Mouse (Mus musculus): ENCODE measurements at regions not wholly inside any gene's neighbourhood (a gene's known extent, or its start where the extent isn't known, plus 50 kb on each side); places are given as distances from the start of the nearest gene placed in this dataset.
"Not testable (repeated sequence)": the region's sequence is repeated elsewhere in the genome, so short reads cannot be mapped to it uniquely, and the experiment has no call there.

- Histone ChIP-seq H3K4me3 (ENCODE audit: control insufficient read depth, low read depth, low read length) (no peak overlapping the region), H3K27ac (ENCODE audit: control insufficient read depth, insufficient read depth, low read depth, low read length) (no peak overlapping the region), H3K36me3 (ENCODE audit: control insufficient read depth, insufficient read depth, low read length) (no peaks in the 10 kb centered on the region), H3K27me3 (ENCODE audit: control insufficient read depth, insufficient read depth, low read length) (no peaks in the 10 kb centered on the region), H3K4me1 (ENCODE audit: control insufficient read depth, insufficient read depth, low read length) (no peaks in the 10 kb centered on the region)
- TF ChIP-seq POLR2A (IDR thresholded peaks at IDR 0.05; ENCODE audit: control insufficient read depth, low read depth, low read length): no peak
- no peak for TF ChIP-seq CTCF (IDR thresholded peaks at IDR 0.05; ENCODE audit: control insufficient read depth, insufficient read depth, insufficient replicate concordance, low read depth, low read length)
Observed at GRCm38 (mm10) chr12:114285082-114285481, 741.4 kb downstream of the Adam6a start.

DNA sequence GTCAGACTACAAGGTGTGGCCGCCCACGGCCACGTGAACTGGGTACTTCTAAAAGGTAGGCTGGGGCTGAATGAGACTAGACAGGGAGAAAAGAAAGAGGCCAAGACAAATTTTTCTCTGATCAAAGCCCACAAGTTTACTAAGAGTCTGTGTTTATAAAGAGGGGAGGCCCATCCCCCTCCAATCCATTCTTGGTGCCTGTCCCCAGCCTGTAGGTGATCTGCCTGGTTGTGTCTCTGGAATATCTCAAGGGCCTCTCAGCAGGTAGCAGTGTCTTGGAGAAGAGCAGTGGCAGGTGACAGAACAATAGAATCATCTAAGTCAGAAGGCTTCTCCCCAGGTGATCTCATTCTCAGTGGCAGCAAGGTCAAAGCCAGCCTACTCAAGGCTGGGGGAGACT, 743.3 kb downstream of the Adam6a start:
- H3K27ac ChIP-seq (ENCODE audit: control insufficient read depth, insufficient read depth, low read depth, low read length): no peak overlapping the region
- H3K27me3 ChIP-seq (ENCODE audit: control insufficient read depth, insufficient read depth, low read length): no peaks in the 10 kb centered on the region
- no peak for TF ChIP-seq POLR2A (IDR thresholded peaks at IDR 0.05; ENCODE audit: control insufficient read depth, low read depth, low read length)
- no peak for TF ChIP-seq CTCF (IDR thresholded peaks at IDR 0.05; ENCODE audit: control insufficient read depth, insufficient read depth, insufficient replicate concordance, low read depth, low read length)
- H3K4me1 ChIP-seq (ENCODE audit: control insufficient read depth, insufficient read depth, low read length): no peaks in the 10 kb centered on the region
- H3K36me3 ChIP-seq (ENCODE audit: control insufficient read depth, insufficient read depth, low read length): no peaks in the 10 kb centered on the region
- H3K4me3 ChIP-seq (ENCODE audit: control insufficient read depth, low read depth, low read length): no peak overlapping the region

DNA sequence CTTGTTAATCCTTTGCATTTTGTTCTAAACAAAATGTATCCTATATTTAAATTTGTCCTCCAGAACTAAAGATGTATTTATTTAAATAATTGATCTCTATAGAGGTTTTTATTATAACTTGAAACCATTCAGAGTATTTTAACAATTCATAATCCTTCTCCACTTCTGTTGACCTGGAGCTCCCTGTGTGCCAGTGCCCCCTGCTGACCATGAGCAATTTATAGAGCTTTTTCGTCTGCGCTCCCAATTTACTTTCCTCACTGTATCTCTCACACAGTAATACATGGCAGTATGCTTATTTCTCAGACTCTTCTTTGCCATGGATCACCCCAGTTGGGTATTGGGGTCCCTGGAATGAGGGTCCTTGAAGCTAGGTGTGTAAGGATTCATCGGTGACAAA, 747.4 kb downstream of the Adam6a start:
- Histone ChIP-seq H3K27me3 (ENCODE audit: control insufficient read depth, insufficient read depth, low read length) (no peaks in the 10 kb centered on the region), H3K27ac (ENCODE audit: control insufficient read depth, insufficient read depth, low read depth, low read length) (no peak overlapping the region), H3K4me1 (ENCODE audit: control insufficient read depth, insufficient read depth, low read length) (no peaks in the 10 kb centered on the region), H3K36me3 (ENCODE audit: control insufficient read depth, insufficient read depth, low read length) (no peaks in the 10 kb centered on the region), H3K4me3 (ENCODE audit: control insufficient read depth, low read depth, low read length) (no peak overlapping the region)
- TF ChIP-seq CTCF (IDR thresholded peaks at IDR 0.05; ENCODE audit: control insufficient read depth, insufficient read depth, insufficient replicate concordance, low read depth, low read length): no peak
- TF ChIP-seq POLR2A (IDR thresholded peaks at IDR 0.05; ENCODE audit: control insufficient read depth, low read depth, low read length): no peak

GRCm38 (mm10) chr12:114299771-114300170, 756.1 kb downstream of the Adam6a start:
- H3K36me3 ChIP-seq (ENCODE audit: control insufficient read depth, insufficient read depth, low read length): no peaks in the 10 kb centered on the region
- H3K4me1 ChIP-seq (ENCODE audit: control insufficient read depth, insufficient read depth, low read length): no peaks in the 10 kb centered on the region
- no peak overlapping the region for H3K4me3 ChIP-seq (ENCODE audit: control insufficient read depth, low read depth, low read length)
- H3K27ac ChIP-seq (ENCODE audit: control insufficient read depth, insufficient read depth, low read depth, low read length): no peak overlapping the region
- H3K27me3 ChIP-seq (ENCODE audit: control insufficient read depth, insufficient read depth, low read length): no peaks in the 10 kb centered on the region
- TF ChIP-seq CTCF (IDR thresholded peaks at IDR 0.05; ENCODE audit: control insufficient read depth, insufficient read depth, insufficient replicate concordance, low read depth, low read length): no peak
- TF ChIP-seq POLR2A (IDR thresholded peaks at IDR 0.05; ENCODE audit: control insufficient read depth, low read depth, low read length): no peak

DNA sequence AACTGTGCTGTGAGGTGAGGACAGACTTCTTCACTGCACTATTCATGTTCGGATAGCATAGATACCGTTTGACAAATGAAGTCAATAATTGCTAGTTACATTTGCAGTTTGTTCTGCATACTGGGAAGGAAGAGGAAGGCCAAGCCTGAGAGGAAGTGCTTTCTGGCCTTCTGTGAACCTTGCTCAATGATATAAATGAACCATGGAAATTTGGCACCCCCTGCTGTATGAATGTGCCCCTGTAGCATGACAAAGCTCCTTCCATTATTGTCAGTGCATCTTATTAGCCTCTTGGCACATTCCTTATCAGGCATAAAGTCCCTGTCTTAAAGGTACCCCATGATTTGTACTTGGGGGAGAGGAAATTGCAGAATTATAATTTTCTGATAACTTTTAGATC, 758.0 kb downstream of the Adam6a start:
- Histone ChIP-seq H3K27me3 (ENCODE audit: control insufficient read depth, insufficient read depth, low read length) (no peaks in the 10 kb centered on the region), H3K4me1 (ENCODE audit: control insufficient read depth, insufficient read depth, low read length) (no peaks in the 10 kb centered on the region), H3K36me3 (ENCODE audit: control insufficient read depth, insufficient read depth, low read length) (no peaks in the 10 kb centered on the region), H3K4me3 (ENCODE audit: control insufficient read depth, low read depth, low read length) (no peak overlapping the region), H3K27ac (ENCODE audit: control insufficient read depth, insufficient read depth, low read depth, low read length) (no peak overlapping the region)
- TF ChIP-seq CTCF (IDR thresholded peaks at IDR 0.05; ENCODE audit: control insufficient read depth, insufficient read depth, insufficient replicate concordance, low read depth, low read length): no peak
- TF ChIP-seq POLR2A (IDR thresholded peaks at IDR 0.05; ENCODE audit: control insufficient read depth, low read depth, low read length): no peak

DNA sequence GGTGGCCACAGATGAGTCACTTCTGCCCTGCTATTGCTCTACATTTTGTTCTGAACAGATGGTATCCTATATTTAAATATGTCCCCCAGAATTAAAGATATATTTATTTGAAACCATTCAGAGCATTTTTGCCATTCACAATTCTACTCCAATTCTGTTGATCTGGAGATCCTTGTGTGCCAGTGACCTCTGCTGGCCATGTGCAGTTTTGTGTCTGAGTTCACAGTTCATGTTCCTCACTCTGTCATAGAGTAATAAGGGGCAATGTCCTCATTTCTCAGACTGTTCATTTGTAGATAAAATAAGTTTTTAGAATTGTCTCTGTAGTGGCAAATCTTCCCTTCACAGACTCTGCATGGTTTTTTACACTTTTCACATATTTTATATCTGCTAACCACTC, 788.8 kb downstream of the Adam6a start:
- Histone ChIP-seq H3K36me3 (ENCODE audit: control insufficient read depth, insufficient read depth, low read length) (no peaks in the 10 kb centered on the region), H3K4me1 (ENCODE audit: control insufficient read depth, insufficient read depth, low read length) (no peaks in the 10 kb centered on the region), H3K27me3 (ENCODE audit: control insufficient read depth, insufficient read depth, low read length) (no peaks in the 10 kb centered on the region), H3K4me3 (ENCODE audit: control insufficient read depth, low read depth, low read length) (no peak overlapping the region), H3K27ac (ENCODE audit: control insufficient read depth, insufficient read depth, low read depth, low read length) (no peak overlapping the region)
- TF ChIP-seq CTCF (IDR thresholded peaks at IDR 0.05; ENCODE audit: control insufficient read depth, insufficient read depth, insufficient replicate concordance, low read depth, low read length) (no peak), POLR2A (IDR thresholded peaks at IDR 0.05; ENCODE audit: control insufficient read depth, low read depth, low read length) (no peak)

GRCm38 (mm10) chr12:114366276-114366675, 822.6 kb downstream of the Adam6a start:
- no peak overlapping the region for H3K4me3 ChIP-seq (ENCODE audit: control insufficient read depth, low read depth, low read length)
- H3K27ac ChIP-seq (ENCODE audit: control insufficient read depth, insufficient read depth, low read depth, low read length): no peak overlapping the region
- no peaks in the 10 kb centered on the region for H3K36me3 ChIP-seq (ENCODE audit: control insufficient read depth, insufficient read depth, low read length)
- no peaks in the 10 kb centered on the region for H3K27me3 ChIP-seq (ENCODE audit: control insufficient read depth, insufficient read depth, low read length)
- no peaks in the 10 kb centered on the region for H3K4me1 ChIP-seq (ENCODE audit: control insufficient read depth, insufficient read depth, low read length)
- TF ChIP-seq POLR2A (IDR thresholded peaks at IDR 0.05; ENCODE audit: control insufficient read depth, low read depth, low read length): no peak
- no peak for TF ChIP-seq CTCF (IDR thresholded peaks at IDR 0.05; ENCODE audit: control insufficient read depth, insufficient read depth, insufficient replicate concordance, low read depth, low read length)

GRCm38 (mm10) chr12:114378696-114379350, 835.1 kb downstream of the Adam6a start:
- peak overlapping the region; percentile 65 for H3K4me3 ChIP-seq (ENCODE audit: control insufficient read depth, low read depth, low read length)
- H3K27ac ChIP-seq (ENCODE audit: control insufficient read depth, insufficient read depth, low read depth, low read length); H3K27me3 ChIP-seq (ENCODE audit: control insufficient read depth, insufficient read depth, low read length); H3K4me1 ChIP-seq (ENCODE audit: control insufficient read depth, insufficient read depth, low read length); H3K36me3 ChIP-seq (ENCODE audit: control insufficient read depth, insufficient read depth, low read length): not testable (repeated sequence)

All from testis, adult 2 months (tissue).